Mouse (Mus musculus) frontal cortex, postnatal 25 days (tissue): ENCODE data around the gene Kctd19.

Experiments used
- DNase-seq, 2 experiments: peaks; one replicate each; pipeline ENCODE4 v3.0.0; 2022; ENCODE audit warnings: low spot score in 2 of 2

Gene Kctd19

DNA sequence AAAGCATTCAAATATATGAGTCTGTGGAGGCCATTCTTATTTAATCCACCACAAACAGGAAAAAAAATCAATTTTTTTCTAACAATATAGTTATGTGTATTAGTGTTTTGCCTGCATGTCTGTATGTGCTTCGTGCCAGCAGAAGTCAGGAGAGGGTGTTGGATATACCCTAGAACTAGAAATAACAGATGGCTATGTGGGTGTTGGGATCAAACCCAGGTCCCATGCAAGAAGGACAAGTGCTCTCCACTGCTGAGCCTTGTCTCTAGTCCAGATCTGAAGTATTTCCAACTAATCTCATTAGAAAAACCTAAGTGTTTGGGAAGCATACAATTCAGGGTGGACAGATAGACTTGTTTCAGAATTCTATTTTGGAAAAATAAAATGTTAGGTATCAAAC lies 8.7 kb upstream of the Kctd19 start:
- no peak for DNase-seq

DNA sequence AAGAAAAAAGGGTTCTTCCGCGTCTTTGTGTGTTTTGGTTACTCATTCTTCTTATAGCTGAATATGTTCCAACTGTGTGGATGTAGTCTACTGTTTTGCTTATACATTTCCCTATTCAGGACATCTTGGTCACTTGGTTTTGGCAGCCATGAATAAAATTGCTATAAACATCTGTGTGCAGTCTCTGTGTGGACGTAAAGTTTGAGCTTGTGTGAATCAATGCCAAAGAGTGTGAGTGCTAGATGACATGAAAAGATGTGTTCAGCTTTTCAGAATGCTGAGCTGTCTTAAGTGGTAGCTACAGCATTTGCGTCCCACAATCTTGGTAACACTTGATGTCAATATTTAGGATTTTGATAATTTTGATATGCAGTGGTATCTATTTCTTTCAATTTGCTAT lies 6.5 kb upstream of the Kctd19 start:
- DNase-seq, result no peak

DNA sequence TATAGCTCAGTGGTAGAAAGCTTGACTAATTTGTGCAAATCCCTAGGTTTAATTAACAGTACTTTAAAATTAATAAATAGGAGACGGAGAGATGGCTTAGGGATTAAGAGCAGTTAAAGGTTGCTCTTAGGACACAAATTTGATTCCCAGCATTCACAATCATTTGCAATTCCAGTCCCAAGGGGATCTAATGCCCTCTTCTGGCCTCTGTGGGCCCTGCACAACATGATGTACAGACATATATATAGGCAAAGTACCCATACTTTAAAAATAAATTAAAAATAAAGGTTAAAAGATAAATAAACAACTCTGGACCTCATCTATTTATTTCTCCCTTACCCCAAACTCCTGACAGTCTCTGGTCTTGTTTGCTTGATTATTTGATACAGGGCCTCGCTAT lies 5.7 kb upstream of the Kctd19 start:
- no peak for DNase-seq

DNA sequence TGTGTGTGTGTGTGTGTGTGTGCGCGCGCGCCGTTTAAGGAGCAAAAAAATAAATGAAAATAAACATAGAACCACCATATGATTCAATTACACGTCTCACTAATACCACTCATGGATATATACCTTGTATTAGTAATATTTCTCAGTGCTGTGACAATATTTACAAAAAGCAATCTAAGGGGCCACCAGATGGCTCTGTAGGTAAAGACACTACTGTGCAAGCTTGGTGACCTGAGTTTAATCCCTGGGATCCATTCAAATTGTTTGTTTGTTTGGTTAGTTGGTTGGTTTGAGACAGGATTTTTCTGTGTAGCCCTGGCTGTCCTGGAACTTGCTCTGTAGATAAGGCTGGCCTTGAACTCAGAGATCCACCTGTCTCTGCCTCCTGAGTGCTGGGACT lies 3.4 kb downstream of the Kctd19 start:
- no peak for DNase-seq

DNA sequence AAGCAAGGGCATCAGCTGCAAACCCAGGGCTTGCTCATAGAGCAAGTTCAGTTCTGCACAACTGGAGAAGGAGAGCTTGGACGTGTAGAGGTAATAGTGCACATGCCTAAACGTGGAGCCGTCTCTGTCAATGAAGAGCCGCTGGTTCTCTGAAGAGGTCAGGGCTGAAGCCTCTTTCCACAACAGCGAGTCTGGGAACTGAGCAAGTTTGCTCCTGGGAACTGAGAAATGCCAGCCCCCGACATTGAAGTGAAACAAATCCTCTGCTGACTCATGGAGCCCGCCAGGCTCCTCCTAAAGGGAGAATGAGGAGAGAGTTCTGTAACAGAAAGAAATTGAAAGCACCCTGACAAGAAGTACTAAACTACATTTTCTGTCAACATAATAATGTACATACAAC lies 5.0 kb downstream of the Kctd19 start:
- DNase-seq, result no peak

DNA sequence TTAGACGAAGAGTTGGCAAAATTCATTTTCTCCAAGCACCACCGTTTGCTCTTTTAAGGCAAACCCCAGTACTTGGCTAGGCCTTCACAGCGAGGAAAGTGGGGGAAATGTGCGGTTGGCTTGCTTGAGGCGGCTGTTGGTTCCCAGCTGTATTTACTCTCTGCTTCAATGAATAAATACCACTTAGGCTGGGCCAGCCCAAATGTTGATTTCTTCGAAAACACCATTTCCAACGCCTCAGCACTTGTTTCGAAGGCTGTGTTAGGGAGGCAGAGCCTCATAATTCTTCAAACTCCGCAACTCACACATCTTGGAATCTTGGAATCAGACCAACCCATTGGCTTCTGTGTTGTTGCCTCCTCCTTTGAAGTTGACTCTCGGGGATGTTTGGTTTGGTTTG lies 6.9 kb downstream of the Kctd19 start:
- DNase-seq, result no peak

DNA sequence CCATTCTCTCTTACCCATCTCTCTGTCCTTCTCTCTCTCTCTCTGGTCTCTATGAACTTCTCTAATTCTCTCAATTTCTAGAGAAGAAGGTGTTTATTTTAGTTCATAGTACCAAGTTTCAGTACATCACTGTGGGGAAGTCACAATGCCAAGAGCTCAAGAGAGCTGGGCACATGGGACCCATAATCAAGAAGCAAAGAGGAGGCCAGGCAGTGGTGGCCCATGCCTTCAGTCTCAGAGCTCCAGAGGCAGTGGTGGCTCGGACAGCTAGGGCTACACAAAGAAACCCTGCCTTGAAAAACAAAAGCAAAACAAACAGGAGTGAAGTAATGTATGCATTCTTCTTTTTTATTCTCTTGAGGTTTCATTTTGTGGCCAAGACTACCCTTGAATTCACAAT lies 8.8 kb downstream of the Kctd19 start:
- no peak for DNase-seq

DNA sequence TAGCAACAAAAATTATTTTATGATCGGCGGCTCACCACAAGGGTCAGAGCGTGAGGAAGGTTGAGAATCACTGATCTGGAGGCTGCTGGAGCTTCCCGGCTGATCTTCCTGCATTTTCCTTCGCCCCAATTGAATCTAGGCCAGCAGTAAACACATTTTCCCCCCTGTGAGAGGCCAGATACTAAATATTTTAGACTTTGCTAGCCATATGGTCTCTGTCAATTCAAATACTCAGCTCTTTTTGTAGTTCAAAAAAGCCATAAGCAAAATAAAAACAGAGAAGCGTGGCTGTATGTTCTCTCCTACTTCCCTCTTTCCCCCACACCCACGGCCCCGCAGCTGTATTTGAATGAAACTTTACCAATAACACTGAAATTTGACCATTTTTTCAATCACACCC lies 9.8 kb downstream of the Kctd19 start:
- no peak for DNase-seq

DNA sequence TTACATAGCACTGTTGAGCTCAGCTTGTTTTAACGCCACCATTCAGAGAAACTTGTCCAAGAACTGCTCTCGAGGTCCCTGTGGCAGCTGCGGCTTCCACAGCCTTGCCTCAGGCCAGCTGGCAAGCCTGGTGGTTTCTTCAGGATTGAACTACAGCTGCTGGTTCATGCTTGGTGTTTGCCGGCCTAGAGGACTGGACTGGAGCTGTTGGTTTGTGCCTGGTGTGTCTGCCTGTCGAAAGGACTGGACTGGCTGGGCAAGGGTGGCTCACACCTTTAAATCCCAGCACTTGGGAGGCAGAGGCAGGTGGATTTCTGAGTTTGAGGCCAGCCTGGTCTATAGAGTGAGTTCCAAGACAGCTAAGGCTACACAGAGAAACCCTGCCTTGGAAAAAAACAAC lies 13.3 kb downstream of the Kctd19 start:
- DNase-seq, result no peak

DNA sequence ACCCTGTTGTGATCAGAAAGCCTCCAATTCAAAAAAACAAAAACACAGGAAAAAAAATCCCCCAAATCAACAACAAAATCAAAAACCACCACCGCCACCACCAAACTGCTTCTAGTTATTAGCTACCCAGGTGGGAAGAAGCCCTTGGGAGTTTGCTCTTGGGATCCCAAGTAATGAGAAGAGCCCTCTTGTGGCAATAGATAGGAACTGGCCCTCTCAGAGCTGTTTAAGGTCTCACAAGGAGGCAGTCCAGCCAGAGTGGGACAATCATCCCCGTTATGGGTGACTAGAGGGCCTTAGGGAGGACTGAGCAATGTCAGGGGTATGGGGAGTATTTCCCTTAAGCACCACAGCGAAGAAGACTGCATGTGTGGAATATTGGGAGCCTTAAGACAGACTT lies 15.6 kb downstream of the Kctd19 start:
- DNase-seq, result no peak

DNA sequence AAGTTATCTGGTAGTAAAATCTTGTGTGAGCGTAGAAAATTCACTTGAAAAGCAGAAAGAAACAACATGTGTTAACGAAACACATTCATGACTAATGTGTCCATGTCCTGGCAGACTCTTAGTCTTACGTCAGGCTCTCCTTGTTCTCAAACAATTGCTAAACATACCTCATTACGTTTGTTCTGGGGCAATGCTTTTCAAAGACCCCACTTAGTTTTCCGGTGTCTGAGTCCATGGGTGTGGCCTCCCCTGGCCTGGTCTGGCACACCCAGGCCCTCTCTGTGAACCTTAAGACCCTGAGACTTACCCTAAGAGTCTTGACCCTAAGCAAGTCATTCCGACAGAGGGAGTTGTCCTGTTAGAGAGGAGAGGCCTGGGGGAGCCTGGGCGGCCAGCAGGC lies 19.4 kb downstream of the Kctd19 start:
- DNase-seq, result no peak

DNA sequence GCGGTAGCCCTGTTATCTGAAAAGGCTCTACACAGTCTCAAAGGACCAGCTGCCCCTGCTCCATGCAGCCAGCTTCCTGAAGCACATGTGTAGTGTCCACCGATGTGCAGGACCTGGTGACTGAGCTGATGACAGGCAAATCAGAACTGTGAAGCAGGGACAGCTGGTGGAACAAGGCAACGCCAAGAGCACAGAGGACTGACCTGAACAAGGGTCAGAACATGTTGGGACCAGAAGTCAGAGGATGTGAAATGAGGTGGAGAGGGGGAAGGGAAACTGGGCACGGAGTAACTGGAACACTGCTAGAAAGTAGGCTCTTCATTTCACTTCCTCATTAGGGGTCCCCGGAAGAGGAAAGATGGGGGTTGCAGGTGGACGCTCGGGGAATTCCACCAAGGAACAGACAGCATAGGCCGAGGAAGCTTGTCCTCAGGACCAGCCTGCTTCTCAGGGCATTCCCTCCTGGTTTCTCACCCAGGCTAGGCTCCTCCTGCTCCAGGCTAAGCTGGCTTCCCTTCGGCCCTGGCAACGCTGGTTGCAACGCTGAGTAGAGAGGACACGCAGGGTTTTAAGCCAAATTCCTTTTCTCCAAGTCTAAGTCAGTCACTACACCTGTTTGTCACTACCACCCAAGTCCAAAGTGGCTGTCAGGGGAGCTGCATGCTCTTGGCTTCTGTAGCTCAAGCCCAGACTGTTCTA lies 20.1 kb downstream of the Kctd19 start:
- DNase-seq, result no peak

DNA sequence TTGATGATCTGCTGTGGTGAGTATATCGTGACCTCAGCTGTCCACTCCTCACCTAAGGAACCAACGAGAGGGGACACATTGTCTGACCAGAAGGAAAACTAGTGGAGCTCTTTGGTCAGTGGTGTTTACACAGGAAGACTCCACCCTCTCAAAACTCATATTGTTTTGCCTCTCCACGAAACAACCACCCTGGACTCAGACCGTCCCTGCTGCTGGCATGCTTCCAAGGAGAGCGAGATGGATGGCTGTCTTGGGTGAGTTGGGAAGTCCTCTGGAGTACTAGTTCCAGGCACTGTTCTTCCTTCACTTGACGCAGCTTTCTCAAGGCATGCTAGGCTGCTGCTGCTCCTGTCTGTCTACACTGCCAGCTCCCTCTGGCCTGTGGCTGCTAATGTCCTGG lies 24.2 kb downstream of the Kctd19 start:
- no peak for DNase-seq

DNA sequence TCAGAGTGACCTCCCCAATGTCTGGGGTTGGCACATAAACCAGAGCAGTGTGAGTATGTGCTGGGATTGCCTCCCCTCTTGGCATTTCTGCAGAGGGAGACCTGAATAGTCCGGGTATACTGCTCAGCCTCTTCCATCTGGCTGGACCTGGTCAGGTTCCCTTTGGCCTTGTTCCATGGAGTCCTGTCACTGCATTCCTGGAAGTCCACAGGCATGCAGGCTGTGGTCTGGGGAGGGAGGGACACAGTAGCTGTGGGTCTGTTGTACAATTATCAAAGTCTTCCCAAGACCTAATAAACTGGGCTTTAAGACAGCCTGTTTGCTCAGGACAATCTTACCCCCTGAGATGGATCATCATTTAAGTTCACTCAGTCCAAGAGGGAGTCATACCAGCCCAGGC lies 26.2 kb downstream of the Kctd19 start:
- no peak for DNase-seq

DNA sequence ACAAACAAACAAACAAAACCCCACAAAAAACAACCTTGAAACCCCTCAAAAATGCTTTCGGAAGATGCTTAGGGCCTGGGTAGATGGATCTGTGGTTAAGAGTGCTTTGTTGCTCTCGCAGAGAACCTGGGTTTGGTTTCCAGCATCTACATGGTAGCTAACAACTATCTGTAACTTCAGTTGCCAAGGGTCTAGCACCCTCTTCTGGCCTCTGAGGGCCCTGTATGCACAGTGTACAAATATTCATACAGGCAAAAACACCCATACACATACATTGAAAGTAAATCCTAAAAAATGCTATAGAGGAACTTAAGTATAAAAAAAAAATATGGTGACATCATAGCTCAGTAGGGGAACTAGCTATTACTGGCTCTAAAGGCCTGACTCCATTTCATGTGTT lies 29.2 kb downstream of the Kctd19 start:
- DNase-seq, result no peak

DNA sequence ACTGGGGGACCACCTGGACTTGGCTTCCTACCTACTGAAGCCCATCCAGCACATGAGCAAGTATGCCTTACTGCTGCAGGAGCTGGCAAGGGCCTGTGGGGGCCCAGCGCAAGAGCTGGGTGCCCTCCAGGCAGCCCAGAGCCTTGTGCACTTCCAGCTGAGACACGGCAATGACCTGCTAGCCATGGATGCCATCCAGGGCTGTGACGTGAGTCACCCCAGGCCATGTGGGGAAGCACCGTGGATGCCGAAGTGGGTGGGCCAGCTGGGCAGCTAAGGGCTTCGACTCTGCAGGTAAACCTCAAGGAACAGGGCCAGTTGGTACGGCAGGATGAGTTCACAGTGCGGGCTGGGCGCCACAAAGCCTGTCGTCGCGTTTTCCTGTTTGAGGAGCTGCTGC lies 33.0 kb downstream of the Kctd19 start:
- DNase-seq, result no peak

DNA sequence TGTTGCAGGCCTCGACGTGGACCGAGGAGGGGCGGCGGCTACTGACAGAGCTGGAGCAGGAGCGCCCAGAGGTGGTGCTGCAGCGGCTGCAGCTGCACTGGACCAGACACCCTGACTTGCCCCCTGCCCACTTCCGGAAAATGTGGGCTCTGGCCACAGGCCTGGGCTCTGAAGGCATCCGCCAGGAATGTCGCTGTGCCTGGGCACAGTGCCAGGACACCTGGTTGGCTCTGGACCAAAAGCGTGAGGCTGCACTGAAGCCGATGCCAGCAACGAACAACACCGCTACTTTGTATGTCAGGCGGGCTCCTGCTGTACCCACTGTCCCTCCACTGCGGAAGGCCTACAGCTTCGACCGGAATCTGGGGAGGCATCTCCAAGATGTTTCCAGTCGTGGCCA lies 34.6 kb downstream of the Kctd19 start:
- no peak for DNase-seq

DNA sequence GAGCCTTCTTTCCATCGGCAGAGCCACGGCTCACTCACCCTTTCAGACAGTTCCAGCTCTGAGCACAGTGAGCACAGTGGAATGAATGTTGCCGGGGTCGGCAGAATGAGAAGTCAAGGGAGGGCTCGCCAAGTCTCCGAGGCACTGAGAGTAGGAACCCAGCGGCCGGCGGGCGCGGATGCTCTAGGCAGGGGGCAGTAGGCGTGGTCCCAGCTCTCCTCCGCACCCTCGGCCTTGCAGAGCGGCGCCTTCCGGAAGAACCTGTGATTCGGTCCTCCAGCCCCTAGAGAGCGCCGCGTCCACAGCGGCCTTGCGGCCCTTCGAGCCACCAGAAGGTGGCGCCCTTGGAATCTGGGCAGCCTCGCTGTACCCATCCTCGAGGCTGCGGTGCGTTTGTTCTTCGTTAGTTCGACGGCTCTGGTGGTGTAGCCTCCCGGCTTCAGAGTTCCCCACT lies 38.8 kb downstream of the Kctd19 start:
- no peak for DNase-seq

DNA sequence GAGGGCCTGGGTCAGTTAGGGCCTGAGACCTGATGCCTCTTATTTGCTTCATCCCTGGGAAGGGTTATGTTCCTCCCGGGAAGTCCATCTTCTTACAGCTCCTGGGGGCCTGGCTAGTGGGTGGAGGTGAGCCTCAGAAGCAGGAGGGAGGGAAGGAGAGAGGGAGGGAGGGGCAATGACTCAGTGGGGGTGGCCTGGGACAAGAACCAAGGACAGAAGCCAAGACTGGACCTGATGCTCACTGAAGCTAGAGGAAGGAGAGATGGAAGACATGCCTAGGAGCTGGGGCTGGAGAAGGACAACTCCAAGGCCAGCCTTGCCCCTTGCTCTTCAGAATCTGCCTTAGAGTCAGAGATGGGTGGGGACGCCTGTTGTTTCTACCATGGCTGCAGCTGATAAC lies 40.3 kb downstream of the Kctd19 start, which contains the start of gene Plekhg4:
Plekhg4 (plus strand) TSS at position 243 of the 400 bp plus-strand sequence.
- DNase-seq, result no peak

DNA sequence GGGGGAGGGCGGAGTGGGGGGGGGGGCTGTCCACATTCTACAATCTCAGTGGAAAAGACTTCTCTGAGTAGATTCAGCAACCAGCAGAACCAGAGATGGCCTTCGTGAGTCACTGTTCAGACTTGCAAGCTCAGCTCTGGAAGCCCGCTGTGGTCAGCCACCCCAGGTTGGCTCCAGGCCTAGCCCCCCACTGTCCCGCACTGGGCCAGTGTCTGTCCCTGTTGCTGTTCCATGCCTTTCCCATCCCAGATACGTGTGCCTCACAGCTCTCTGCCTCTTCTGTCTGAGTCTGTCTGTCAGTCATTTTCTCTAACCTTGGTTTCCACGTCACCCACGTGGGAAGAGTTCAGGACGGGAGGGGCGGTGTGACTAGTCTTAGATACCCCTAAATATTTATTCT lies 40.8 kb downstream of the Kctd19 start:
- DNase-seq, result no peak

DNA sequence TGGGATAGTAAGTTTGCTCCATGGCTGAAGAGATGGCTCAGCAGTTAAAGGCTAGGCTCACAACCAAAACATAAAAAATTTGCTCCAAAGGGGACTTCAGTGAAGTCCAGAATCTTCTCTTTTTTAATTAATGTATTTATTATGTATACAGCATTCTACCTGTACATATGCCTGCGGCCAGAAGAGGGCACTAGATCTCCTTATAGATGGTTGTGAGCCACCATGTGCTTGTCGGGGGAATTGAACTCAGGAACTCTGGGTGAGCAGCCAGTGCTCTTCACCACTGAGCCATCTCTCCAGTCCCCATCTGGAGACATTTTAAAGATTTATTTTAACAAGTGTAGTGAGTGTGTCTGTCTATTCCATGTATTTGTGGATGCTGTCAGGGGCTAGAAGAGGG lies 46.2 kb downstream of the Kctd19 start:
- DNase-seq, result no peak

DNA sequence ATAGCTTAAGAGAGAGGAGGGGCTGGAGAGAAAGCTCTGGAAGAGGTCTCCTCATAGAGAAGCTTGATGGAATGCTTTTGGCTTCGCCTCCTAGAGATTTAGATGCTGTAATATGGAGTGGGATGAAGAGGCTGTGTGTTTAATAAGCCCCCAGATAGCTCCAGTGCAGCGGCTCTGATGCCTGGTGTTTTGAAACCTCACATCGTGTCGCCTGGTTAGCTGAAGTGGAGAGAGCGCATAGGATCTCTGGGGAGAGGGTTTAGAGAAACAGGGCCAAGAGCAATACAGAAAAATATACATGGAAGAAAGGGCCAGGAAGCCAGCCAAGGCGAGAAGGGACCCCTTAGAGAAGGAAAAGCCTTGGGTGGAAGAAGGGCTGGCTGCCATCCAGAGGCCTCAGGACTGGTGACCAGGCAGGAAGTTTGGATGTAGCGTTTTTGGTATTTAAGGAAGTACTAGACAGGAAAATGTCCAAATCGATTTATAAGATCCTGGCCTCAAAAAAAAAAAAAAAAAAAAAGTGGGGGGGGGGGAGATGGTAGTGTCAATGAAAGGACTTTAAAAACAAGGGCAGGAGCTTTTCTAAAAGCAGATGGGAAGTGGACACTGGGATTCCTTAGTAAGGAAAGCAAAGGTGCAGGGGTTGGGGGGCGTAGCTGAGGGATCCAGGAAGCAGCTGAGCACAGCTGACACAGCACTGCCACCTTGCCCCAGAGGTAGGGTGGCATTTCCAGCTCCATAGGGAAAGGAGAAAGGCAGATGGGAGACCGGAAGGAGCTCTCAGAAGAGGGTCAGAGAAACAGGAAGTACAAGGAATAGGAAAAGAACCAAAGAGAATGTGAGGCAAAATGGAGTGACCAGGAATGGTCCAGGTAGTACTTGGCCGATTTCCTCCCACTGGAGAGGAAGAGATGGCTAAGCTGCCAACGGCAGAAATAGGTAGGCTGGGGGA lies 51.3 kb downstream of the Kctd19 start:
- no peak for DNase-seq

DNA sequence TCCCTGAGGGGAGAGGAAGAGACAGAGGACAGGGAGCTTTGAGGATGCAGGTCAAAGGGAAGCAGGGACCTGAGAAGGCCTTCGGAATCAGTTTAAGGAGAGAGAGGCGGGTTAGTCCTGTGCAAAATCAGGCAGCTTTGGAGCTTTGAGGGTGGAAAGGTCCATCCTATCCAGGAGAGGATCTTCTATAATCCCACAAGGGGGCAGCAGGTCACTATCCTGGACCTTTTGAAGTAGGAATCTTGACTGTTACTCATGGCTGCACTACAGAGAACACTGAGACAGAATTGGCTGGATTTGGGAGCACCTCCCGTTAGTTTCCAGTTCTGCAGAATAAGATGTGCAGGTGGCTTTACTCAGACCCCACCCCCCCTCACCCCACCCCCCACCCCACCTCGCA lies 53.7 kb downstream of the Kctd19 start:
- DNase-seq, result no peak
